Mouse (Mus musculus) testis, postnatal 14 days (tissue): ENCODE data around the gene Pkib.

Experiments used
- DNase-seq: peaks from one replicate; pipeline ENCODE4 v3.0.0; 2021; ENCODE audit warnings: low spot score

Gene Pkib

GRCm38 (mm10) chr10:57631896-57632867, at the start of gene Pkib:
Pkib (plus strand) TSS chr10:57631981.
- DNase-seq: peak; percentile 32

GRCm38 (mm10) chr10:57583927-57584326, 47.9 kb upstream of the Pkib start:
- no peak for DNase-seq

- DNase-seq: no peak
These were observed 37.5 kb upstream of the Pkib start for GRCm38 (mm10) chr10:57594266-57594665.

GRCm38 (mm10) chr10:57597172-57597571, 34.6 kb upstream of the Pkib start:
- no peak for DNase-seq

GRCm38 (mm10) chr10:57602951-57603350, 28.8 kb upstream of the Pkib start:
- DNase-seq: no peak

- DNase-seq: no peak
These were observed 8.5 kb upstream of the Pkib start for GRCm38 (mm10) chr10:57623311-57623710.

GRCm38 (mm10) chr10:57627773-57628172, 4.0 kb upstream of the Pkib start:
- no peak for DNase-seq

GRCm38 (mm10) chr10:57630557-57630956, 1.2 kb upstream of the Pkib start:
- DNase-seq: no peak

- DNase-seq: no peak
These were observed 1.1 kb downstream of the Pkib start for GRCm38 (mm10) chr10:57632868-57633240.

- DNase-seq: no peak
These were observed 5.2 kb downstream of the Pkib start for GRCm38 (mm10) chr10:57636970-57637369.

- no peak for DNase-seq
These were observed 6.5 kb downstream of the Pkib start for GRCm38 (mm10) chr10:57638250-57638649.

- no peak for DNase-seq
These were observed 7.8 kb downstream of the Pkib start for GRCm38 (mm10) chr10:57639540-57639939.

- DNase-seq: no peak
These were observed 21.5 kb downstream of the Pkib start for GRCm38 (mm10) chr10:57653297-57653696.

- no peak for DNase-seq
These were observed 28.7 kb downstream of the Pkib start for GRCm38 (mm10) chr10:57660505-57660904.

- DNase-seq: no peak
These were observed 32.0 kb downstream of the Pkib start for GRCm38 (mm10) chr10:57663758-57664157.

- DNase-seq: no peak
These were observed 32.5 kb downstream of the Pkib start for GRCm38 (mm10) chr10:57664253-57664652.

GRCm38 (mm10) chr10:57675740-57676139, 44.0 kb downstream of the Pkib start:
- DNase-seq: no peak

- no peak for DNase-seq
These were observed 56.2 kb downstream of the Pkib start for GRCm38 (mm10) chr10:57687999-57688398.

GRCm38 (mm10) chr10:57690161-57690560, 58.4 kb downstream of the Pkib start:
- no peak for DNase-seq

GRCm38 (mm10) chr10:57702246-57702645, 70.5 kb downstream of the Pkib start:
- no peak for DNase-seq

GRCm38 (mm10) chr10:57721035-57721434, 89.3 kb downstream of the Pkib start:
- DNase-seq: no peak

- no peak for DNase-seq
These were observed 90.6 kb downstream of the Pkib start for GRCm38 (mm10) chr10:57722363-57722762.

- DNase-seq: no peak
These were observed 95.9 kb downstream of the Pkib start for GRCm38 (mm10) chr10:57727666-57728065.

GRCm38 (mm10) chr10:57731672-57732071, 99.9 kb downstream of the Pkib start:
- no peak for DNase-seq
